Mouse (Mus musculus) G1E (cell line): ENCODE measurements around the gene Caln1. TPM values are rescaled to one million over a fixed set of nuclear protein-coding genes. Genes with fewer than 3 reads are reported as not detected.

Source experiments
- ATAC-seq: 2 replicates; pipeline ENCODE4 v1.8.0; 2016; ENCODE audit warnings: mild to moderate bottlenecking; ENCODE audit not compliant: insufficient number of reproducible peaks, poor library complexity, low FRiP score, severe bottlenecking; ENCODE audit errors: extremely low read depth
- DNase-seq: peaks from one replicate; pipeline ENCODE4 v3.0.0; 2012; ENCODE audit warnings: low spot score
- H3K27me3 ChIP-seq: 2 replicates; pipeline ENCODE4 v1.6.1; 2012; ENCODE audit warnings: mild to moderate bottlenecking, low read length, inconsistent platforms; ENCODE audit not compliant: insufficient read depth
- H3K36me3 ChIP-seq: replicated peaks from 2 replicates; pipeline ENCODE3; 2012; ENCODE audit warnings: mild to moderate bottlenecking, inconsistent platforms
- H3K4me1 ChIP-seq: 2 replicates; pipeline ENCODE4 v1.6.1; 2012; ENCODE audit warnings: low read depth, low read length, inconsistent platforms, mixed read lengths; ENCODE audit not compliant: insufficient read depth
- H3K4me3 ChIP-seq: 2 replicates; pipeline ENCODE4 v1.5.1; 2012; ENCODE audit warnings: low read depth, mild to moderate bottlenecking, inconsistent platforms, low read length, moderate library complexity, mixed read lengths
- H3K9me3 ChIP-seq: replicated peaks from 2 replicates; pipeline ENCODE4 v1.6.1; 2012; ENCODE audit warnings: inconsistent platforms
- CTCF ChIP-seq: IDR thresholded peaks from 2 replicates; pipeline ENCODE4 v1.5.1; 2012; ENCODE audit warnings: low read depth, low read length, inconsistent platforms, mixed read lengths
- GATA1 ChIP-seq: IDR thresholded peaks from 2 replicates; pipeline ENCODE4 v1.6.1; 2012; ENCODE audit warnings: borderline replicate concordance, low read length, inconsistent platforms, mixed read lengths
- GATA2 ChIP-seq: IDR thresholded peaks from 2 replicates; pipeline ENCODE4 v1.6.1; 2012; ENCODE audit warnings: low read depth, low read length, inconsistent platforms, borderline replicate concordance
- POLR2AphosphoS5 ChIP-seq: IDR thresholded peaks from 2 replicates; pipeline ENCODE4 v1.6.1; 2012; ENCODE audit warnings: low read depth, low read length, inconsistent platforms; ENCODE audit not compliant: insufficient replicate concordance
- TAL1 ChIP-seq: conservative IDR thresholded peaks from 2 replicates; pipeline ENCODE4 v1.6.1; 2012; ENCODE audit warnings: low read depth, low read length, inconsistent platforms, mixed read lengths
- polyA plus RNA-seq: library from polyadenylated mRNA; stranded (reverse); fragments of >175 nt; gene quantifications from 2 replicates; pipeline ENCODE4 v1.2.3, GENCODE M21; 2012
- total RNA-seq, 2 experiments: library from RNA; stranded (forward) in 1 of 2; stranded (reverse) in 1 of 2; fragments of 200-1000 nt in 1 of 2; fragments of >200 nt in 1 of 2; fragmentation: Nextera tagmentation in 1 of 2; gene quantifications; 2 replicates each; pipeline ENCODE4 v1.2.3; 2014 to 2017

The Caln1 gene
- total and polyA plus RNA-seq, 3 experiments: 0.11 TPM; not detected in 2

DNA sequence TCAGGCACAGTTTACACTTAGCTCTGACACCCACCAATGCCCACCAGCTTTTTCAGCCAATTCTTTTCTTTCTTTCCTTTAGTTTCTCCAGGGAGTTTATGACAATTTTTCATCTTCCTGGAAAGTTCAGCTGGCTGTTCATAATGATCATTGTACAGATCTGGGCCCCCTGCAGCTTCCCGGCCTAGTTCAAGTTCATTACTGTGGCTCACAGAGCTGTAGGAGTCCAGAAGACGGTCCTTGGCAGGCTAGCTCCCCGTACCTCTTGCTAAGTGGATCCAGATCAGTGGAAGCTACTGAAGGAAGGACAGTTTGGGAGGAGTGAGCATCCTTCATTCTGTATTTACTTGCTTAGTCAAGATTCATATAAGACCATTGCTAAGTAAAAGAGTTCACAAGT lies 288.9 kb downstream of the Caln1 start:
- no peak for TF ChIP-seq TAL1
- TF ChIP-seq GATA1: no peak
- TF ChIP-seq GATA2: no peak
- TF ChIP-seq POLR2AphosphoS5: no peak
- TF ChIP-seq CTCF: no peak
- no peak overlapping the region for H3K4me3 ChIP-seq
- H3K9me3 ChIP-seq: peaks cover 30% of the 10 kb centered on the region
- DNase-seq: no peak
- no peaks in the 10 kb centered on the region for H3K27me3 ChIP-seq
- no peaks in the 10 kb centered on the region for H3K4me1 ChIP-seq
- ATAC-seq: no peak
- H3K36me3 ChIP-seq: no peaks in the 10 kb centered on the region

DNA sequence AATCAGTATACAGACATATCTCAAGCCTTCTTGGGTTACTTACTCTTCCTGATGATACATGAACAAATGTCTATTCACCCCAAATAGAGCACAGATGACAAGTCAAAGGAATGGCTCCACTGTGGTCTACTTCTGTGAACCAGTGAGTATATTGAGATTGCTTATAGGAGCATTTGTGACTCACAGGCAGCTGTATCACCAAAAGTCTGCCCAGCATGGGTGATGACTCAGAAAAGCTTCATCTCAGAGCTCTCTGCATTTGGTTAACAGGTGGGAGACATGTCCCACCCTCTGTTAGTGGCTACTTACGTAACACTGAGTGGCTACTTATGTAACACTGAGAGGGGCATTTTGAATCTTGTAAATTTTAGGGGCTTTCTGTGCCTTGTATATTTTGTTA lies 296.8 kb downstream of the Caln1 start:
- TF ChIP-seq POLR2AphosphoS5 (no peak), TAL1 (no peak), GATA1 (no peak)
- no peak overlapping the region for H3K4me3 ChIP-seq
- H3K9me3 ChIP-seq: peaks cover 30% of the 10 kb centered on the region
- H3K27me3 ChIP-seq: no peaks in the 10 kb centered on the region
- DNase-seq (no peak), ATAC-seq (no peak)
- H3K36me3 ChIP-seq: no peaks in the 10 kb centered on the region
- H3K4me1 ChIP-seq: no peaks in the 10 kb centered on the region

DNA sequence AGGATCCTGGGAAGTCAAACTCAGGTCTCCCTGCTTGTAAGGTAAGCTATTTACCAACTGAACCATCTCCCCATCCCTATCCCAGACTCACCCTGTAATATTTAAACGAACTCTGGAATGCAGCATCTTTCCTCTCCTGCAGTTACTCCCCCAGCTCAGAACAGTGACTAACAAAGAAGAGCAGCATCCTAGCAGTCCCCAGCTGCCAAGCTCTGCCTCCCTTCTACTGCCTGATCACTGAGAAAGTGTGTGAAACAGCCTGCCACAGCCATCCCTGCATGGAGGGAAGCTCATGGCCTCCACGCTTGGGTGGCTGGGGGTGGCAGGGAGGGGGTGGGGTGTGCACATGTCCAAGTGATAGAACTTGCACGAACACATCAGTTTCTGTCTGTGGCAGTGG lies 303.3 kb downstream of the Caln1 start:
- no peak for ATAC-seq
- Histone ChIP-seq H3K4me3 (no peak overlapping the region), H3K27me3 (no peaks in the 10 kb centered on the region), H3K36me3 (no peaks in the 10 kb centered on the region), H3K4me1 (no peaks in the 10 kb centered on the region), H3K9me3 (peaks cover 45% of the 10 kb centered on the region)
- TF ChIP-seq CTCF: no peak
- no peak for TF ChIP-seq POLR2AphosphoS5
- no peak for TF ChIP-seq TAL1
- no peak for DNase-seq

GRCm38 (mm10) chr5:130673092-130673491 lies 303.8 kb downstream of the Caln1 start:
- ATAC-seq (no peak), DNase-seq (no peak)
- Histone ChIP-seq H3K27me3 (no peaks in the 10 kb centered on the region), H3K4me3 (no peak overlapping the region), H3K9me3 (peaks cover 45% of the 10 kb centered on the region), H3K36me3 (no peaks in the 10 kb centered on the region), H3K4me1 (no peaks in the 10 kb centered on the region)
- TF ChIP-seq POLR2AphosphoS5: no peak
- TF ChIP-seq TAL1: no peak
- TF ChIP-seq GATA1: no peak
- TF ChIP-seq GATA2: no peak
- no peak for TF ChIP-seq CTCF

DNA sequence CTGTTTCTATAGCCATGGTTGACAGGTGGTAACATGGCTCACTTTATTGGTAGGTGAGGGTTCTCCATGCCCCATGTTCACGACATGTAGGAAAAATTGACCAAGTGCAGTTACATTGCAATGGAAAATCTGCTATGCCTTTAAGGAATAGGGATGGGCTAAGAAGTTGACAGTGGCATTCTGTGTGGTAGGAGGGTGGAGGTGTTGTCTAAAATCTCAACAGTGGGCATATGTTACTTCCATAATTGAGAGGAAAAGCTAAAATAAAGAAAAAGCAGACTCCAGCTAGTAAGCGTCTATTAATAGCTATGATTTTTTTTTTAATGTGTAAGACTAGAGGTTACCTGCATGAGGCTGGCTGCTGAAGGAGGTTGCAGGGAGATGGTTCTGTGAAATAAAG lies 308.6 kb downstream of the Caln1 start:
- H3K9me3 ChIP-seq: peaks cover 39% of the 10 kb centered on the region
- H3K4me3 ChIP-seq: no peak overlapping the region
- DNase-seq (no peak), ATAC-seq (no peak)
- no peaks in the 10 kb centered on the region for H3K36me3 ChIP-seq
- TF ChIP-seq POLR2AphosphoS5 (no peak), CTCF (no peak), TAL1 (no peak), GATA1 (no peak), GATA2 (no peak)
- H3K4me1 ChIP-seq: no peaks in the 10 kb centered on the region
- no peaks in the 10 kb centered on the region for H3K27me3 ChIP-seq

GRCm38 (mm10) chr5:130685911-130686658 lies 316.8 kb downstream of the Caln1 start:
- Histone ChIP-seq H3K36me3 (no peaks in the 10 kb centered on the region), H3K9me3 (peaks cover 31% of the 10 kb centered on the region), H3K4me3 (no peak overlapping the region), H3K27me3 (no peaks in the 10 kb centered on the region), H3K4me1 (no peaks in the 10 kb centered on the region)
- ATAC-seq (no peak), DNase-seq (no peak)
- TF ChIP-seq GATA2 (no peak), GATA1 (no peak), TAL1 (no peak), POLR2AphosphoS5 (no peak), CTCF (no peak)

GRCm38 (mm10) chr5:130688385-130689138 lies 319.3 kb downstream of the Caln1 start:
- DNase-seq: no peak
- TF ChIP-seq GATA1 (no peak), CTCF (no peak), POLR2AphosphoS5 (no peak), TAL1 (no peak), GATA2 (no peak)
- H3K4me1 ChIP-seq: no peaks in the 10 kb centered on the region
- peaks cover 31% of the 10 kb centered on the region for H3K9me3 ChIP-seq
- no peaks in the 10 kb centered on the region for H3K27me3 ChIP-seq
- H3K4me3 ChIP-seq: no peak overlapping the region
- no peaks in the 10 kb centered on the region for H3K36me3 ChIP-seq
- ATAC-seq: no peak
